Mouse (Mus musculus) cerebral cortex, adult 2 months (tissue): ENCODE results near the gene Glis3.

Experiments used
- WGBS: fragments of 180-500 bp; shearing (Covaris S2); methylation state at CpG from one replicate; pipeline ENCODE4 v1.1.7; 2018; 5-methylcytosine and 5-hydroxymethylcytosine counted together

Glis3 gene

GRCm38 (mm10) chr19:28679776-28680391 lies at the start of gene Glis3:
Glis3 (minus strand) TSS chr19:28680077.
- WGBS = 2% methylated on average over 66 of the region's 66 CpGs

GRCm38 (mm10) chr19:28726161-28726880 lies 46.4 kb upstream of the Glis3 start:
- WGBS = 39% methylated on average over 18 of the region's 18 CpGs

- WGBS = 85% methylated on average over 7 of the region's 7 CpGs
These were observed 44.8 kb upstream of the Glis3 start for GRCm38 (mm10) chr19:28724641-28725040.

GRCm38 (mm10) chr19:28722626-28723025 lies 42.7 kb upstream of the Glis3 start:
- WGBS = 85% methylated on average over 4 of the region's 4 CpGs

GRCm38 (mm10) chr19:28721834-28722233 lies 42.0 kb upstream of the Glis3 start:
- WGBS = 79% methylated on average over 10 of the region's 10 CpGs

GRCm38 (mm10) chr19:28714674-28715073 lies 34.8 kb upstream of the Glis3 start:
- WGBS = 90% methylated on average over 4 of the region's 4 CpGs

GRCm38 (mm10) chr19:28697718-28698117 lies 17.8 kb upstream of the Glis3 start:
- 73% methylated on average over 3 of the region's 3 CpGs for WGBS

GRCm38 (mm10) chr19:28686398-28686797 lies 6.5 kb upstream of the Glis3 start:
- WGBS = 89% methylated on average over 4 of the region's 4 CpGs

GRCm38 (mm10) chr19:28685484-28685883 lies 5.6 kb upstream of the Glis3 start:
- 53% methylated on average over 4 of the region's 4 CpGs for WGBS

- WGBS = 86% methylated on average over 6 of the region's 6 CpGs
These were observed 4.5 kb upstream of the Glis3 start for GRCm38 (mm10) chr19:28684347-28684746.

GRCm38 (mm10) chr19:28683346-28683745 lies 3.5 kb upstream of the Glis3 start:
- 98% methylated on average over 4 of the region's 4 CpGs for WGBS

- under 1% methylated on average over 28 of the region's 28 CpGs for WGBS
These were observed 544 bp downstream of the Glis3 start for GRCm38 (mm10) chr19:28679291-28679775.

GRCm38 (mm10) chr19:28678646-28679270 lies 1.1 kb downstream of the Glis3 start:
- WGBS = under 1% methylated on average over 30 of the region's 30 CpGs

GRCm38 (mm10) chr19:28677728-28678438 lies 2.0 kb downstream of the Glis3 start:
- 3% methylated on average over 31 of the region's 32 CpGs for WGBS

GRCm38 (mm10) chr19:28677045-28677727 lies 2.7 kb downstream of the Glis3 start:
- 23% methylated on average over 8 of the region's 8 CpGs for WGBS

GRCm38 (mm10) chr19:28663781-28664180 lies 16.1 kb downstream of the Glis3 start:
- WGBS = 67% methylated on average over 9 of the region's 9 CpGs

- WGBS = 49% methylated on average over 10 of the region's 10 CpGs
These were observed 16.7 kb downstream of the Glis3 start for GRCm38 (mm10) chr19:28663148-28663547.

GRCm38 (mm10) chr19:28662474-28662873 lies 17.4 kb downstream of the Glis3 start:
- WGBS = 77% methylated on average over 8 of the region's 8 CpGs

GRCm38 (mm10) chr19:28660912-28661311 lies 19.0 kb downstream of the Glis3 start:
- 94% methylated on average over 7 of the region's 7 CpGs for WGBS

- WGBS = 76% methylated on average over 5 of the region's 5 CpGs
These were observed 22.1 kb downstream of the Glis3 start for GRCm38 (mm10) chr19:28657686-28658195.

- 89% methylated on average over 6 of the region's 6 CpGs for WGBS
These were observed 23.0 kb downstream of the Glis3 start for GRCm38 (mm10) chr19:28656882-28657281.
